Mouse (Mus musculus): ENCODE results near the gene Mecom. TPM values are rescaled to one million over a fixed set of nuclear protein-coding genes. Genes with fewer than 3 reads are reported as not detected.

Gene Mecom
- polyA plus RNA-seq, 1 experiment: 0.47 TPM

DNA sequence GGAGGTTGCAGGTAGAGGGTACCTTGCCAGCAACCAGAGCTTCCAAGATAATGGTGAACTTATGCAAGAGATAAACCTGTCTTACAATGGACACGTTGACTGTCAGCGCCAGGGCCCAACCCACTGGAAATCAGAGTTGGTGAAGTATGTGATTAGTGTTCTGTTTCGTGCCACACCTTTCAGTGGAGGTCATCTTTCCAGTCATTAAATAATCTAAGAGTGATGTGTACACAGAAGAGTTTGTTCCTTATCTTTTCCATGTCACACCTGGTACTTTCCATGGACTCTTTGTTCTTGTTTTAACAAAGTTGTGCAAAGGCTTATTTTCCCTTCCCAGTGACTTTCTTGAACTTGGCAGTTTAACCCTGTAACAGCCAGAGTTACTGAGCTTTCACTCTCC is 374.0 kb downstream of the Mecom start:
- Histone ChIP-seq H3K36me3 (ENCODE audit: control insufficient read depth, insufficient read depth, low read length) (no peaks in the 10 kb centered on the region), H3K4me1 (ENCODE audit: control insufficient read depth, insufficient read depth, insufficient read length) (no peaks in the 10 kb centered on the region), H3K4me3 (ENCODE audit: extremely low read depth, insufficient read depth, insufficient read length) (no peak overlapping the region), H3K27me3 (ENCODE audit: control insufficient read depth, insufficient read depth, low read length) (no peaks in the 10 kb centered on the region), H3K27ac (ENCODE audit: insufficient read depth, low read length) (no peak overlapping the region)
- WGBS: 87% methylated on average over 3 of the region's 3 CpGs
- DNase-seq (ENCODE audit: low read depth in 1 of 2, low spot score in 2 of 2): no peak
- TF ChIP-seq CTCF (IDR thresholded peaks at IDR 0.05; ENCODE audit: extremely low read depth, insufficient read depth, insufficient read length, insufficient replicate concordance) (no peak), POLR2A (IDR thresholded peaks at IDR 0.05; ENCODE audit: low read depth, low read length) (no peak)

GRCm38 (mm10) chr3:30168396-30169186 is 379.2 kb downstream of the Mecom start:
- Histone ChIP-seq H3K36me3 (ENCODE audit: control insufficient read depth, insufficient read depth, low read length) (no peaks in the 10 kb centered on the region), H3K4me1 (ENCODE audit: control insufficient read depth, insufficient read depth, insufficient read length) (no peaks in the 10 kb centered on the region), H3K27ac (ENCODE audit: insufficient read depth, low read length) (no peak overlapping the region), H3K4me3 (ENCODE audit: extremely low read depth, insufficient read depth, insufficient read length) (no peak overlapping the region), H3K27me3 (ENCODE audit: control insufficient read depth, insufficient read depth, low read length) (no peaks in the 10 kb centered on the region)
- DNase-seq (ENCODE audit: low read depth in 1 of 2, low spot score in 2 of 2): no peak
- TF ChIP-seq CTCF (IDR thresholded peaks at IDR 0.05; ENCODE audit: extremely low read depth, insufficient read depth, insufficient read length, insufficient replicate concordance): no peak
- no peak for TF ChIP-seq POLR2A (IDR thresholded peaks at IDR 0.05; ENCODE audit: low read depth, low read length)
- WGBS: 93% methylated on average over 3 of the region's 3 CpGs

GRCm38 (mm10) chr3:30167027-30167426 is 380.8 kb downstream of the Mecom start:
- TF ChIP-seq POLR2A (IDR thresholded peaks at IDR 0.05; ENCODE audit: low read depth, low read length) (no peak), CTCF (IDR thresholded peaks at IDR 0.05; ENCODE audit: extremely low read depth, insufficient read depth, insufficient read length, insufficient replicate concordance) (no peak)
- no peak for DNase-seq (ENCODE audit: low read depth in 1 of 2, low spot score in 2 of 2)
- Histone ChIP-seq H3K36me3 (ENCODE audit: control insufficient read depth, insufficient read depth, low read length) (no peaks in the 10 kb centered on the region), H3K4me3 (ENCODE audit: extremely low read depth, insufficient read depth, insufficient read length) (no peak overlapping the region), H3K27me3 (ENCODE audit: control insufficient read depth, insufficient read depth, low read length) (no peaks in the 10 kb centered on the region), H3K4me1 (ENCODE audit: control insufficient read depth, insufficient read depth, insufficient read length) (no peaks in the 10 kb centered on the region), H3K27ac (ENCODE audit: insufficient read depth, low read length) (no peak overlapping the region)
- WGBS: 91% methylated on average over 3 of the region's 3 CpGs

DNA sequence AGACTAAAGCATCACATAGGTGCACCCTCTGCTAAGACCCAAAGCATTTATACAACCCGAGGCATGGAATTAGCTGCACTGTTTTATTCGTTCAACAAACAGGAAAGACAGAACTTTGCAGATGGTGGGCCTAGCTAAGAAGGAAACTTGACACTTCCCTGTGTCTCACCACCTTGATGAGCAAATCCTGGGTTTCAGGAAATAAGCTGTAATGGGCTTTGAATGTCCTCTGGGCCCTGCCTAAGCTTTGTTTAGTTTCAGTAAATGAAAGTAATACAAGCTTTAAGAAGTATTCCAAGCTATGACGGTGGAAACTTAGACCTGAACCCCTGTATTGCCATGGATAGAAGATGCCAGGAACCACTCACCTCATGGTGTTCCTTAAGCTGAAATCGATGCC is 383.0 kb downstream of the Mecom start:
- Histone ChIP-seq H3K36me3 (ENCODE audit: control insufficient read depth, insufficient read depth, low read length) (no peaks in the 10 kb centered on the region), H3K4me3 (ENCODE audit: extremely low read depth, insufficient read depth, insufficient read length) (no peak overlapping the region), H3K27me3 (ENCODE audit: control insufficient read depth, insufficient read depth, low read length) (no peaks in the 10 kb centered on the region), H3K4me1 (ENCODE audit: control insufficient read depth, insufficient read depth, insufficient read length) (no peaks in the 10 kb centered on the region), H3K27ac (ENCODE audit: insufficient read depth, low read length) (no peak overlapping the region)
- DNase-seq (ENCODE audit: low read depth in 1 of 2, low spot score in 2 of 2): no peak
- 56% methylated on average over 4 of the region's 4 CpGs for WGBS
- TF ChIP-seq POLR2A (IDR thresholded peaks at IDR 0.05; ENCODE audit: low read depth, low read length) (no peak), CTCF (IDR thresholded peaks at IDR 0.05; ENCODE audit: extremely low read depth, insufficient read depth, insufficient read length, insufficient replicate concordance) (no peak)

- WGBS: 68% methylated on average over 4 of the region's 4 CpGs
- H3K36me3 ChIP-seq (ENCODE audit: control insufficient read depth, insufficient read depth, low read length): no peaks in the 10 kb centered on the region
- TF ChIP-seq CTCF (IDR thresholded peaks at IDR 0.05; ENCODE audit: extremely low read depth, insufficient read depth, insufficient read length, insufficient replicate concordance) (no peak), POLR2A (IDR thresholded peaks at IDR 0.05; ENCODE audit: low read depth, low read length) (no peak)
- no peak overlapping the region for H3K4me3 ChIP-seq (ENCODE audit: extremely low read depth, insufficient read depth, insufficient read length)
- DNase-seq (ENCODE audit: low read depth in 1 of 2, low spot score in 2 of 2): no peak
- H3K4me1 ChIP-seq (ENCODE audit: control insufficient read depth, insufficient read depth, insufficient read length): no peaks in the 10 kb centered on the region
- no peak overlapping the region for H3K27ac ChIP-seq (ENCODE audit: insufficient read depth, low read length)
- H3K27me3 ChIP-seq (ENCODE audit: control insufficient read depth, insufficient read depth, low read length): no peaks in the 10 kb centered on the region
These were observed 384.4 kb downstream of the Mecom start for GRCm38 (mm10) chr3:30163390-30163789.

DNA sequence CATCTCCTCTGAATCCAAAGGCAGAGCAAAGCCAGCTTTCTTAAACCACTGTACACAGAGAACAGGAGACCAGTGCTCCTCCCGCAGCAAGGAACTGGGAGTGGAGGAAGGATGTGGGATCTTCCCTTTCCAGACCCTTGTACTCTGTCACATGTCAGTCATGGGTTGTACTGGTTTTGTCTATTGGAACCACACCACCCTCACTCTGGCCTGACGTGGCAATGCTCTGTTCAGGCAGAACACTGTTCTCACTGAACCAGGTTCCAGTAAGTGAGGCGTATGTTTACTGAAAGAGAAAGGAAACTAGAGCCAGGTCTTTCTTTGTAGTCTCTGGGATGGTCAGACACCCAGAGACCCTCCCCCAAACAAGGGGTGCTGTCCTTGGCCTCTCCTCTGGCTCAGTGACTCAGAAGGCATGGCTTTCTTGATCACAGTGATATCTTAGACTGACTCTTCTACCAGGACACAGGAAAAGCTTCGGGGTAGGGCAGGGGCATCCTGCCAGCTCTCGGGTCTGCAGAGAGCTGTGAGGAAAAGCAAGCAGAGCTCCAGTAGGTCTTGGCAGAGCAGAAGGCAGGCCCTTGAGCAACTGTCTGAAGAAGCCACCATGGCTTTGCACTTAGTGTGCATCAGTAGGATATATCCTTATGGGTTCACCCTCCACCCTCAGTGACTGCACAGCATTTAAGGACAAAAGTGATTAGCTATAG is 386.7 kb downstream of the Mecom start:
- no peaks in the 10 kb centered on the region for H3K36me3 ChIP-seq (ENCODE audit: control insufficient read depth, insufficient read depth, low read length)
- no peak for TF ChIP-seq CTCF (IDR thresholded peaks at IDR 0.05; ENCODE audit: extremely low read depth, insufficient read depth, insufficient read length, insufficient replicate concordance)
- TF ChIP-seq POLR2A (IDR thresholded peaks at IDR 0.05; ENCODE audit: low read depth, low read length): no peak
- no peaks in the 10 kb centered on the region for H3K27me3 ChIP-seq (ENCODE audit: control insufficient read depth, insufficient read depth, low read length)
- H3K27ac ChIP-seq (ENCODE audit: insufficient read depth, low read length): no peak overlapping the region
- WGBS: 50% methylated on average over 5 of the region's 5 CpGs
- H3K4me3 ChIP-seq (ENCODE audit: extremely low read depth, insufficient read depth, insufficient read length): no peak overlapping the region
- H3K4me1 ChIP-seq (ENCODE audit: control insufficient read depth, insufficient read depth, insufficient read length): no peaks in the 10 kb centered on the region
- DNase-seq (ENCODE audit: low read depth in 1 of 2, low spot score in 2 of 2): no peak

DNA sequence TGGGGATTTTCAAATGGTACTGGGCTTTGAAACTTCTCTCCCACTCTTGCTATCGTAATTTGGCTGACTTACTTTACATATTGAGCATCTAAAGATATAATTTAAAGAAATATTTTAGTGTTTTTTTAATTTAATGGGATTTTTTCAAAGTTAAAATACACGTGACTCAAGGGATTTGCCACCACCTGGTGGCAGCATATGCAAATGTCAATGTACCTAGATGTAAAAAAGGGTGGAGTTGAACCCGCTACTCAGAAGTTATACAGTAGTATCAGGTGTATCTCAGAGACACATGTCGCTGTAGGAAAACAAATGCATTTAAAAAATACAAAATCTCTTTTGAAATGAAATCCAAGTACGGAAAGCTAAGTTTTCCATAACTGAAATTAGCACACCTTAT is 387.5 kb downstream of the Mecom start:
- H3K4me1 ChIP-seq (ENCODE audit: control insufficient read depth, insufficient read depth, insufficient read length): no peaks in the 10 kb centered on the region
- H3K4me3 ChIP-seq (ENCODE audit: extremely low read depth, insufficient read depth, insufficient read length): no peak overlapping the region
- no peaks in the 10 kb centered on the region for H3K36me3 ChIP-seq (ENCODE audit: control insufficient read depth, insufficient read depth, low read length)
- 76% methylated on average over 5 of the region's 5 CpGs for WGBS
- no peak overlapping the region for H3K27ac ChIP-seq (ENCODE audit: insufficient read depth, low read length)
- H3K27me3 ChIP-seq (ENCODE audit: control insufficient read depth, insufficient read depth, low read length): no peaks in the 10 kb centered on the region
- TF ChIP-seq CTCF (IDR thresholded peaks at IDR 0.05; ENCODE audit: extremely low read depth, insufficient read depth, insufficient read length, insufficient replicate concordance): no peak
- TF ChIP-seq POLR2A (IDR thresholded peaks at IDR 0.05; ENCODE audit: low read depth, low read length): no peak
- DNase-seq (ENCODE audit: low read depth in 1 of 2, low spot score in 2 of 2): no peak
